Mouse (Mus musculus): ENCODE results near the gene Ppp2r3a.

The Ppp2r3a gene

GRCm38 (mm10) chr9:101206516-101206915 is 45.1 kb downstream of the Ppp2r3a start:
- no peak overlapping the region for H3K4me3 ChIP-seq (replicated peaks; ENCODE audit: low read length)
- no peaks in the 10 kb centered on the region for H3K27me3 ChIP-seq (ENCODE audit: insufficient read depth, low read length)
- H3K4me1 ChIP-seq (replicated peaks; ENCODE audit: low read depth, low read length): no peaks in the 10 kb centered on the region
- no peaks in the 10 kb centered on the region for H3K36me3 ChIP-seq (ENCODE audit: insufficient read depth, low read length)
- no peaks in the 10 kb centered on the region for H3K9me3 ChIP-seq (ENCODE audit: low read length)
- TF ChIP-seq POU5F1 (IDR thresholded peaks at IDR 0.05; ENCODE audit: borderline replicate concordance, low read length) (no peak), NANOG (IDR thresholded peaks at IDR 0.05; ENCODE audit: borderline replicate concordance, low read length) (no peak)

- Histone ChIP-seq H3K36me3 (ENCODE audit: insufficient read depth, low read length) (no peaks in the 10 kb centered on the region), H3K4me1 (replicated peaks; ENCODE audit: low read depth, low read length) (no peaks in the 10 kb centered on the region), H3K9me3 (ENCODE audit: low read length) (no peaks in the 10 kb centered on the region), H3K27me3 (ENCODE audit: insufficient read depth, low read length) (no peaks in the 10 kb centered on the region), H3K4me3 (replicated peaks; ENCODE audit: low read length) (no peak overlapping the region)
- TF ChIP-seq CTCF (conservative IDR thresholded peaks at IDR 0.05; ENCODE audit: low read length) (no peak), NANOG (IDR thresholded peaks at IDR 0.05; ENCODE audit: borderline replicate concordance, low read length) (no peak)
These were observed 46.4 kb downstream of the Ppp2r3a start for GRCm38 (mm10) chr9:101205216-101205615.

GRCm38 (mm10) chr9:101204059-101204458 is 47.5 kb downstream of the Ppp2r3a start:
- TF ChIP-seq NANOG (IDR thresholded peaks at IDR 0.05; ENCODE audit: borderline replicate concordance, low read length) (no peak), CTCF (conservative IDR thresholded peaks at IDR 0.05; ENCODE audit: low read length) (peak; percentile 30), POU5F1 (IDR thresholded peaks at IDR 0.05; ENCODE audit: borderline replicate concordance, low read length) (no peak)
- H3K4me1 ChIP-seq (replicated peaks; ENCODE audit: low read depth, low read length): no peaks in the 10 kb centered on the region
- H3K9me3 ChIP-seq (ENCODE audit: low read length): no peaks in the 10 kb centered on the region
- H3K27me3 ChIP-seq (ENCODE audit: insufficient read depth, low read length): no peaks in the 10 kb centered on the region
- no peak overlapping the region for H3K4me3 ChIP-seq (replicated peaks; ENCODE audit: low read length)
- H3K36me3 ChIP-seq (ENCODE audit: insufficient read depth, low read length): no peaks in the 10 kb centered on the region

GRCm38 (mm10) chr9:101200627-101201026 is 51.0 kb downstream of the Ppp2r3a start:
- Histone ChIP-seq H3K9me3 (ENCODE audit: low read length) (no peaks in the 10 kb centered on the region), H3K36me3 (ENCODE audit: insufficient read depth, low read length) (no peaks in the 10 kb centered on the region)
- TF ChIP-seq POU5F1 (IDR thresholded peaks at IDR 0.05; ENCODE audit: borderline replicate concordance, low read length) (no peak), NANOG (IDR thresholded peaks at IDR 0.05; ENCODE audit: borderline replicate concordance, low read length) (no peak), CTCF (conservative IDR thresholded peaks at IDR 0.05; ENCODE audit: low read length) (no peak)

GRCm38 (mm10) chr9:101198804-101199203 is 52.8 kb downstream of the Ppp2r3a start:
- no peak for TF ChIP-seq NANOG (IDR thresholded peaks at IDR 0.05; ENCODE audit: borderline replicate concordance, low read length)
- no peak for TF ChIP-seq CTCF (conservative IDR thresholded peaks at IDR 0.05; ENCODE audit: low read length)
- TF ChIP-seq POU5F1 (IDR thresholded peaks at IDR 0.05; ENCODE audit: borderline replicate concordance, low read length): no peak
- Histone ChIP-seq H3K36me3 (ENCODE audit: insufficient read depth, low read length) (no peaks in the 10 kb centered on the region), H3K27me3 (ENCODE audit: insufficient read depth, low read length) (no peaks in the 10 kb centered on the region), H3K4me1 (replicated peaks; ENCODE audit: low read depth, low read length) (no peaks in the 10 kb centered on the region), H3K9me3 (ENCODE audit: low read length) (no peaks in the 10 kb centered on the region), H3K4me3 (replicated peaks; ENCODE audit: low read length) (no peak overlapping the region)

More at GRCm38 (mm10) chr9:101200627-101201026, 51.0 kb downstream of the Ppp2r3a start:
- H3K4me3 ChIP-seq (replicated peaks; ENCODE audit: low read length): no peak overlapping the region
- no peaks in the 10 kb centered on the region for H3K27me3 ChIP-seq (ENCODE audit: insufficient read depth, low read length)
- H3K4me1 ChIP-seq (replicated peaks; ENCODE audit: low read depth, low read length): no peaks in the 10 kb centered on the region

GRCm38 (mm10) chr9:101198261-101198660 is 53.3 kb downstream of the Ppp2r3a start:
- no peaks in the 10 kb centered on the region for H3K36me3 ChIP-seq (ENCODE audit: insufficient read depth, low read length)
- TF ChIP-seq NANOG (IDR thresholded peaks at IDR 0.05; ENCODE audit: borderline replicate concordance, low read length) (no peak), POU5F1 (IDR thresholded peaks at IDR 0.05; ENCODE audit: borderline replicate concordance, low read length) (no peak), CTCF (conservative IDR thresholded peaks at IDR 0.05; ENCODE audit: low read length) (no peak)

GRCm38 (mm10) chr9:101181962-101182701 is 69.5 kb downstream of the Ppp2r3a start:
- no peaks in the 10 kb centered on the region for H3K9me3 ChIP-seq (ENCODE audit: low read length)
- TF ChIP-seq POU5F1 (IDR thresholded peaks at IDR 0.05; ENCODE audit: borderline replicate concordance, low read length) (no peak), NANOG (IDR thresholded peaks at IDR 0.05; ENCODE audit: borderline replicate concordance, low read length) (no peak), CTCF (conservative IDR thresholded peaks at IDR 0.05; ENCODE audit: low read length) (peak; percentile 69)
- no peak overlapping the region for H3K4me3 ChIP-seq (replicated peaks; ENCODE audit: low read length)
- no peaks in the 10 kb centered on the region for H3K27me3 ChIP-seq (ENCODE audit: insufficient read depth, low read length)
- H3K4me1 ChIP-seq (replicated peaks; ENCODE audit: low read depth, low read length): peaks cover 3% of the 10 kb centered on the region; the same call in 1 of the 2 replicates
- no peaks in the 10 kb centered on the region for H3K36me3 ChIP-seq (ENCODE audit: insufficient read depth, low read length)

More at GRCm38 (mm10) chr9:101198261-101198660, 53.3 kb downstream of the Ppp2r3a start:
- Histone ChIP-seq H3K4me3 (replicated peaks; ENCODE audit: low read length) (no peak overlapping the region), H3K27me3 (ENCODE audit: insufficient read depth, low read length) (no peaks in the 10 kb centered on the region), H3K9me3 (ENCODE audit: low read length) (no peaks in the 10 kb centered on the region), H3K4me1 (replicated peaks; ENCODE audit: low read depth, low read length) (no peaks in the 10 kb centered on the region)

- no peak overlapping the region for H3K4me3 ChIP-seq (replicated peaks; ENCODE audit: low read length)
- H3K27me3 ChIP-seq (ENCODE audit: insufficient read depth, low read length): no peaks in the 10 kb centered on the region
- no peaks in the 10 kb centered on the region for H3K9me3 ChIP-seq (ENCODE audit: low read length)
- no peaks in the 10 kb centered on the region for H3K4me1 ChIP-seq (replicated peaks; ENCODE audit: low read depth, low read length)
- no peaks in the 10 kb centered on the region for H3K36me3 ChIP-seq (ENCODE audit: insufficient read depth, low read length)
- TF ChIP-seq CTCF (conservative IDR thresholded peaks at IDR 0.05; ENCODE audit: low read length) (no peak), POU5F1 (IDR thresholded peaks at IDR 0.05; ENCODE audit: borderline replicate concordance, low read length) (no peak), NANOG (IDR thresholded peaks at IDR 0.05; ENCODE audit: borderline replicate concordance, low read length) (no peak)
These were observed 70.3 kb downstream of the Ppp2r3a start for GRCm38 (mm10) chr9:101181291-101181690.

- no peak for TF ChIP-seq NANOG (IDR thresholded peaks at IDR 0.05; ENCODE audit: borderline replicate concordance, low read length)
- no peak for TF ChIP-seq CTCF (conservative IDR thresholded peaks at IDR 0.05; ENCODE audit: low read length)
- no peaks in the 10 kb centered on the region for H3K27me3 ChIP-seq (ENCODE audit: insufficient read depth, low read length)
- H3K4me3 ChIP-seq (replicated peaks; ENCODE audit: low read length): no peak overlapping the region
- no peaks in the 10 kb centered on the region for H3K36me3 ChIP-seq (ENCODE audit: insufficient read depth, low read length)
- no peaks in the 10 kb centered on the region for H3K9me3 ChIP-seq (ENCODE audit: low read length)
- H3K4me1 ChIP-seq (replicated peaks; ENCODE audit: low read depth, low read length): no peaks in the 10 kb centered on the region
These were observed 71.4 kb downstream of the Ppp2r3a start for GRCm38 (mm10) chr9:101180234-101180633.

Measured in E14TG2a.4 (cell line).